Mouse (Mus musculus) forebrain, embryonic 13.5 days (tissue): Measurements from ENCODE around the gene Zmym3. TPM values are rescaled to one million over a fixed set of nuclear protein-coding genes. Genes with fewer than 3 reads are reported as not detected.

Experiments used
- ATAC-seq: fragments of 200-750 bp; cut with Nextera tagmentation; 2 replicates; pipeline ENCODE4 v1.8.0; 2017
- H3K27ac ChIP-seq: fragments of 300-500 bp; sonication (generic); 2 replicates; pipeline ENCODE4 v1.5.1; 2015; ENCODE audit warnings: inconsistent platforms, mild to moderate bottlenecking, moderate library complexity
- H3K27me3 ChIP-seq: fragments of 300-500 bp; sonication (generic); 2 replicates; pipeline ENCODE4 v1.6.1; 2015; ENCODE audit warnings: mild to moderate bottlenecking, inconsistent platforms
- H3K36me3 ChIP-seq: fragments of 300-500 bp; sonication (generic); 2 replicates; pipeline ENCODE4 v1.6.1; 2015; ENCODE audit warnings: mild to moderate bottlenecking, inconsistent platforms; ENCODE audit not compliant: poor library complexity, severe bottlenecking
- H3K4me1 ChIP-seq: fragments of 300-500 bp; sonication (generic); 2 replicates; pipeline ENCODE4 v1.6.1; 2015; ENCODE audit warnings: inconsistent platforms
- H3K4me2 ChIP-seq: fragments of 300-500 bp; sonication (generic); 2 replicates; pipeline ENCODE4 v1.6.1; 2015; ENCODE audit warnings: inconsistent platforms, mild to moderate bottlenecking, moderate library complexity
- H3K4me3 ChIP-seq: fragments of 300-500 bp; sonication (generic); 2 replicates; pipeline ENCODE4 v1.5.1; 2015; ENCODE audit warnings: mild to moderate bottlenecking, inconsistent platforms
- H3K9ac ChIP-seq: fragments of 300-500 bp; sonication (generic); 2 replicates; pipeline ENCODE4 v1.6.1; 2015; ENCODE audit warnings: mild to moderate bottlenecking, inconsistent platforms
- H3K9me3 ChIP-seq: fragments of 300-500 bp; sonication (generic); replicated peaks from 2 replicates; pipeline ENCODE4 v1.6.1; 2016; ENCODE audit warnings: inconsistent platforms
- WGBS: fragments of 180-500 bp; shearing (Covaris S2); methylation state at CpG from one replicate; pipeline ENCODE4 v1.1.7; 2015; 5-methylcytosine and 5-hydroxymethylcytosine counted together
- polyA plus RNA-seq: library from polyadenylated mRNA; unstranded; fragments of >200 nt; fragmentation: Nextera tagmentation; extraction: Ambion mirVana; gene quantifications from 2 replicates; pipeline ENCODE4 v1.2.1, GENCODE M21; 2015

Zmym3 gene
- polyA plus RNA-seq, 1 experiment from 2014 or later = 39.9 TPM

DNA sequence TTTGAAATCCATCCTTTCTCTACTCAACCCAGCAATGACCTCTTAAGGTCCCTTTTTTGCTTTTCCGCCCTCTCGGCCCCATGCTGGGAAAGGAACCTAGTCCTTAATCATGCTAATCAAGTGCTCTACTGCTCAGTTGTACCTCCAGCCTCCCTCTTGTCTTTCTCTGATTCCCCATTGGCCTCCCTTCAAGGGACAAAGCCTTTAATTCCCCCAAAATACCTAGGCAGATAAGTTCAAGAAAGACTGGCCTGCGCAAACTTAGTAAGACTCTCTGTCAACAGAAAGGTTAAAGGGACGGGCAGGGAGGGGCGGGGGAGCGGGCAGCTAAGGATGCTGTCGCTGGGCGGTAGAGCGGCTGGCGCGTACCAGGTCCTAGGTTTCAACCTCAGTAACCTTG lies 24.2 kb downstream of the Zmym3 start:
- Histone ChIP-seq H3K36me3 (no peaks in the 10 kb centered on the region), H3K4me1 (no peaks in the 10 kb centered on the region), H3K4me3 (no peak overlapping the region), H3K27ac (no peak overlapping the region), H3K9me3 (no peaks in the 10 kb centered on the region), H3K4me2 (0 out of 2 replicates have a peak overlapping the region, but pooled peaks have one; percentile 4), H3K27me3 (peaks cover 20% of the 10 kb centered on the region), H3K9ac (no peak overlapping the region)
- no peak for ATAC-seq
- WGBS = 18% methylated on average over 11 of the region's 11 CpGs

DNA sequence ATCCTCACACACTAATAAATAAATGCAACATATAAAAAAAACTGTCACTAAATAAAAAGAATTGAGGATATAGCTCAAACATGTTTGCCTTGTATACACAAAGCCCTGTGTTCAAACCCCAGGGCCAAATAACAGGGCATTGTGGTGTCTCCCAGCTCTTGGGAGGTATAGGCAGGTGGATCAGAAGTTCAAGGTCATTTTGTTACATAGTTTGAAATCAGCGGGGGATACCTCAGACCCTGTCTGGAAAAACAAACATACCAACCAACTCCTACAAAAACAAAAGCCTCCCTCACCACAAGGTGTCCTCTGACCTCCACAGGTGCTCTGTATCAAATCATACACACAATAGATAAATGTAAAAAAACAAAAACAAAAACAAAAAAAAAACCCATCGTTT lies 26.3 kb downstream of the Zmym3 start:
- no peak overlapping the region for H3K4me2 ChIP-seq

DNA sequence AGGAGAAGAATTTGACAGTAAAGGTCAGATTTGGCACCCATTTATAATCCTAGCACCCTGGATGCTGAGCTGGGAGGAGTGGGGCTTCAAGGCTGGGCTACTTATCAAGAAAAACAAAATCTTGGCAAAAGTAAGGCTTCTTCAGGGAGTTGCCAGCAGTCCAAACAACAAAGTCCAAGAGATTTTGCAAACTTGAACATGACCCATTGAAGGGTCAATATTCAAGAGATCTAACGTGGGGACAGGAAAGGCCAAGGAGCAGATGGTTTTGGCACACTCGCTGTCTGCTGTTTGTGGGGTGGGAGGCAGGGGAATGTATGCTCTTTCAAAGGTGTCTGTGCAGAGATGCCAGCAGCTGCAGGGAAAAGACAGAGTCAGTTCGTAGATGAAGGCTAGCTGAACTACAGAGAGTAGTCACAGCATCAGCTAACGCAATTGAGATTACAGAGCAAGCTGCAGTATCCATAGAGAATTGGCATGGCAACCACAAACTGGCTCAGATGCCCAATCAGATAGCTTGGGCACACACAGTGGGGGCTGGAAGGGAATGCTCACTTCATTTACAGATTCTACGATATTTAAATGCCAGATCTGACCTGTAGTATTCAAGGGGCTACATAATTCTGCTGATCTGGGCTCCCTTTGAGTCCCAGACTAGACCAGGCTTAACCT lies 31.6 kb downstream of the Zmym3 start:
- Histone ChIP-seq H3K36me3 (no peaks in the 10 kb centered on the region), H3K4me2 (no peak overlapping the region), H3K27ac (no peak overlapping the region), H3K4me1 (0 out of 2 replicates have a peak, but pooled peaks cover 8% of the 10 kb centered on the region), H3K9ac (no peak overlapping the region), H3K27me3 (peaks cover 26% of the 10 kb centered on the region), H3K9me3 (no peaks in the 10 kb centered on the region), H3K4me3 (no peak overlapping the region)
- 0 out of 2 replicates have a peak, but pooled peaks have one; percentile 10 for ATAC-seq
- WGBS = 48% methylated on average over 5 of the region's 5 CpGs

More for the DNA sequence above, 26.3 kb downstream of the Zmym3 start:
- no peaks in the 10 kb centered on the region for H3K9me3 ChIP-seq
- H3K27ac ChIP-seq = no peak overlapping the region
- no peaks in the 10 kb centered on the region for H3K36me3 ChIP-seq
- H3K4me3 ChIP-seq = no peak overlapping the region
- peaks cover 20% of the 10 kb centered on the region for H3K27me3 ChIP-seq
- no peaks in the 10 kb centered on the region for H3K4me1 ChIP-seq
- WGBS = 82% methylated on average over 2 of the region's 2 CpGs
- H3K9ac ChIP-seq = no peak overlapping the region
- ATAC-seq = no peak

DNA sequence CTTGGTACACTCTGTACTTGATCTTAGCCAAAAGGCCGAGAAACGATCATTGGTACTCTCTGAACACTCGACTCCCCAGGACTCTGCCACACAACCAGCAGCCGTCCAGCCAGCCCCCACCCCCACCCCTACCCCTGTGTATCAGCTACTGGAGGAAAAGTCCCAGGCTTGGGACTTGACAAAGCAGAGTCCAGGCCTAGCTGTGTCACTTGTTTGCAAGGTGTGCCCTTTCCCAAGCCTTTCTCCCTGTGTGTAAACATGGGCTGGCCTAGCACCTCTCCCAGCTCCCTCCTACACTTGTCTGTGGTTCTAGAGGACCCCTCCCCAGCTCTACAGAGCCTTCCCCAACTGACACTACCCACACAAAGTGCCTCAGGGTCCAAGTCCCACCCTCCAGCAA lies 34.4 kb downstream of the Zmym3 start:
- Histone ChIP-seq H3K9me3 (no peaks in the 10 kb centered on the region), H3K27me3 (peaks cover 50% of the 10 kb centered on the region), H3K9ac (no peak overlapping the region), H3K36me3 (no peaks in the 10 kb centered on the region), H3K4me1 (0 out of 2 replicates have a peak, but pooled peaks cover 8% of the 10 kb centered on the region), H3K27ac (no peak overlapping the region), H3K4me2 (no peak overlapping the region), H3K4me3 (no peak overlapping the region)
- ATAC-seq = no peak
- WGBS = 11% methylated on average over 4 of the region's 4 CpGs

DNA sequence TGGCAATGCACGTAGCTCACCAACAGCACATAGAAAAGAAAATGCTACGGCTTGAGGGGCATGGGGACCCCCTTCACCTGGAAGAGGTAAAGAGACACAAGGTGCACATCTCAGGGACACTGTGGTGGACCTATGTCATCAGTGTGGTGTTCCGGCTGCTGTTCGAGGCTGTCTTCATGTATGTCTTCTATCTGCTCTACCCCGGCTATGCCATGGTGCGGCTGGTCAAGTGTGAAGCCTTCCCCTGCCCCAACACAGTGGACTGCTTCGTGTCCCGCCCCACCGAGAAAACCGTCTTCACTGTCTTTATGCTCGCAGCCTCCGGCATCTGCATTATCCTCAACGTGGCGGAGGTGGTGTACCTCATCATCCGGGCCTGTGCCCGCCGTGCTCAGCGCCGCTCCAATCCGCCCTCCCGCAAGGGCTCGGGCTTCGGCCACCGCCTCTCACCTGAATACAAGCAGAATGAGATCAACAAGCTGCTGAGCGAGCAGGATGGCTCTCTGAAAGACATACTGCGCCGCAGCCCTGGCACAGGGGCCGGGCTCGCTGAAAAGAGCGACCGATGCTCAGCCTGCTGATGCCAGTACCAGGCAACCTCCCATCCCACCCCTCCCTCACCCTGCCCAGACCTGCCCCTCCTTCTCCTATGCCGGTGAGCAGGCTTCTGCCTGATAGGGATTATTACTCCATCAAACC lies 36.1 kb downstream of the Zmym3 start:
- WGBS = 22% methylated on average over 32 of the region's 32 CpGs
- peak overlapping the region; percentile 56; the same call in 1 of the 2 replicates for H3K9ac ChIP-seq
- ATAC-seq = peak; percentile 66

DNA sequence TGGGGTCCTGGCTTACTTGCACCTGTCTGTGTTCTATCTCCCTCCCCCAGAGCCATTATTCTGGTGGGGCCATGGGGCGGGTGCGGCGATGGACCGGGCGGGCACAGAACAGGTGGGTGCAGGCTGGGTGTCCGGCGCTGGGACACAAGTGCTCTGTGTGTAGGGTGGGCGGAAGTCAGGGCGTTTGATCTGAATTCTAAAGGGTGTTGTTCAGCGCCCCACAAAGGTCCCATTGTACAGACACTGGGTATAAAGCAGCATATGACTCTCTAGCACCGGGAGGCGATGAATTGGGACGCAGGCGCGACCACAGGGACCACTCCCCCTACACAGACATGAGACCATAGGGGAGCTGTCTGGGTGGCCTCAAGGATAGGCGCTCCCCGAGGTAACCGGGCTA lies 37.2 kb downstream of the Zmym3 start:
- H3K27me3 ChIP-seq = peaks cover 55% of the 10 kb centered on the region
- ATAC-seq = no peak

More for the DNA sequence above, 36.1 kb downstream of the Zmym3 start:
- Histone ChIP-seq H3K36me3 (no peaks in the 10 kb centered on the region), H3K4me3 (peak overlapping the region; percentile 35), H3K9me3 (no peaks in the 10 kb centered on the region), H3K4me1 (0 out of 2 replicates have a peak, but pooled peaks cover 8% of the 10 kb centered on the region), H3K4me2 (peak overlapping the region; percentile 57), H3K27ac (no peak overlapping the region), H3K27me3 (peaks cover 54% of the 10 kb centered on the region)

DNA sequence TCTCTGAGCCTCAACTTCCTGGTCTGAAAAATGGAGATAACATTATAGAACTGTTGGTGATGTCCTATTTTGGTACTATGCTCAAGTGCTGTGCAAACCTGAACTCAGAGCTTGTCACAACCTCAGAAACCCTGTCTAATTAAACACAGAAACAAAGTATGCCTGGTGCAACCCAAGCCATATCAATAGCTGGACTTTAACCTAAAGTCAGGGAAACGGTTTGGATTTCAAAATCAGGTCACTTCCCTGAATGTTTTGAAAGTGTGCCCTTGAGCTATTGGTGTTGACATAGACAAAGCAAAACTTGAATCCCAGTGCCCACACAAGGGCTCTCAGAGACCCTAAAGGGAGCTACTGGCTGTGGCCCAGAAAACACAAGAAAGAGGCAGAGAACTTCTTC lies 40.9 kb downstream of the Zmym3 start:
- 74% methylated on average over 1 of the region's 1 CpGs for WGBS
- Histone ChIP-seq H3K4me1 (0 out of 2 replicates have a peak, but pooled peaks cover 5% of the 10 kb centered on the region), H3K4me2 (no peak overlapping the region), H3K9ac (no peak overlapping the region), H3K36me3 (no peaks in the 10 kb centered on the region), H3K9me3 (no peaks in the 10 kb centered on the region), H3K4me3 (no peak overlapping the region), H3K27ac (no peak overlapping the region), H3K27me3 (peaks cover 36% of the 10 kb centered on the region)
- ATAC-seq = no peak

More for the DNA sequence above, 37.2 kb downstream of the Zmym3 start:
- no peaks in the 10 kb centered on the region for H3K36me3 ChIP-seq
- H3K4me1 ChIP-seq = 0 out of 2 replicates have a peak, but pooled peaks cover 8% of the 10 kb centered on the region
- H3K27ac ChIP-seq = no peak overlapping the region
- H3K4me3 ChIP-seq = no peak overlapping the region
- H3K9ac ChIP-seq = no peak overlapping the region
- 23% methylated on average over 18 of the region's 18 CpGs for WGBS
- no peak overlapping the region for H3K4me2 ChIP-seq
- no peaks in the 10 kb centered on the region for H3K9me3 ChIP-seq

DNA sequence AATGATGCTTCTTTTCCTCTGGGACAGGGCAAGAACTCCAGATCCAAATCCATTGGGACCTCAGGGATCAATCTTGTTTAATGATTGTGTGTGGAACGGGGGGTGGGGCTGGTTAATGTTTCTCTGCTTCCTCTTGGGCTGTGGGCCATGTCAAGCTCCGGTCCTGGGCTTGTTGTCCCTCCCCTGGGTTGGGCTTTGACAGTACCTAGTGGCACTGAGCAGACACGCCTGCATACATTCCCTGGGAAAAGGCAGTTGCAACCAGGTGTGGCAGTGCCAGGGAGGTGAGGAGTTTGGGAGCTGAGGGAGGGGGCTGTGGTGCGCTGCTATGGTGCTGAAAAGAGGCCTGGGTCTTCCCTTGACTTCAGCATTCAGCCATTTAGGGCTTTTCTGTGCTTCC lies 43.6 kb downstream of the Zmym3 start:
- H3K27ac ChIP-seq = no peak overlapping the region
- no peak overlapping the region for H3K9ac ChIP-seq
- ATAC-seq = no peak
- no peak overlapping the region for H3K4me2 ChIP-seq
- H3K27me3 ChIP-seq = peaks cover 10% of the 10 kb centered on the region
- H3K9me3 ChIP-seq = no peaks in the 10 kb centered on the region
- H3K4me1 ChIP-seq = no peaks in the 10 kb centered on the region
- no peaks in the 10 kb centered on the region for H3K36me3 ChIP-seq
- no peak overlapping the region for H3K4me3 ChIP-seq
- 70% methylated on average over 4 of the region's 4 CpGs for WGBS

DNA sequence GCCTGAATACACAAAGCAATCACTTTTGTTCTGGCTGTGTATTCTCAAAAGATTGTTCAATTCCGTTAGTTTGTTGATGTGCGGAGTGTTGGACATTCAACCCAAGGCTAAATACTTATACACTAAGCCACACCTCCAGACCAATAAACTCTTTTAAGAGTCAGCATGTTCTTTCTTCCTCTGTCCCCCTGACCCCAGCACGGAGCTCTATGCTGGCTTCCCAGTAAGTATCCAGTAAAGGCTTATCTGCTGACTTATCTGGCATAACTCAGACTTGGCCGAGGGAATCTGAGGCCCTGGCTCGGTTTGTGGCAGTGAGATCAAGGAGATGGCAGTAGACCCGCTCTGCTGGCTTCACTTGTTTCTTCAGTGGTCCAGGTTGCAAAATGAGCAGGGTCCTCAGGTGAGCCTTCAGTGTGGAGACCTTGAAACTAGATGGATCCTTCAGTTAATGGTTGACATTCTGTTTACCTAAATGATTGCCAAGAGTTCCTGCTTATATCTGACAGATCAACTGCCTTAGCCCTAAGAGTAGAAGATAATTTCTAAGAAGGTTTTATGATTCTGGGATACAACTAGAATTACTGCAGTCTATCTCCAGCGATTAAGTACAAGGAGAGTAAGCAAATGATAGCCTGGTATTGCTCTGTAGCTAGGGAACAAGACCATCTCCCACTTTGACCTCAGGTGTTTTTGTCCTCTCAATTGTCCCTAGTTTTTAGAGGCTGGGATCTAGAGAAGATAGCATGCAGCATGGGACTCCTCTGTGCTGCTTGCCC lies 44.3 kb downstream of the Zmym3 start, which contains the start of gene Gjb1:
Gjb1 (plus strand) TSS at position 189 of the 779 bp plus-strand sequence.
- no peak within 1 kb of the TSS for H3K4me2 ChIP-seq
- no peak within 1 kb of the TSS for H3K9ac ChIP-seq
- no peak within 1 kb of the TSS for H3K4me3 ChIP-seq
- 74% methylated on average over 7 of the region's 7 CpGs for WGBS
- peaks cover 5% of the 10 kb centered on the region; the same call in 1 of the 2 replicates for H3K27me3 ChIP-seq
- no peaks in the 10 kb centered on the region for H3K36me3 ChIP-seq
- ATAC-seq = no peak
- H3K9me3 ChIP-seq = no peaks in the 10 kb centered on the region
- no peaks in the 10 kb centered on the region for H3K4me1 ChIP-seq
- H3K27ac ChIP-seq = no peak within 1 kb of the TSS

DNA sequence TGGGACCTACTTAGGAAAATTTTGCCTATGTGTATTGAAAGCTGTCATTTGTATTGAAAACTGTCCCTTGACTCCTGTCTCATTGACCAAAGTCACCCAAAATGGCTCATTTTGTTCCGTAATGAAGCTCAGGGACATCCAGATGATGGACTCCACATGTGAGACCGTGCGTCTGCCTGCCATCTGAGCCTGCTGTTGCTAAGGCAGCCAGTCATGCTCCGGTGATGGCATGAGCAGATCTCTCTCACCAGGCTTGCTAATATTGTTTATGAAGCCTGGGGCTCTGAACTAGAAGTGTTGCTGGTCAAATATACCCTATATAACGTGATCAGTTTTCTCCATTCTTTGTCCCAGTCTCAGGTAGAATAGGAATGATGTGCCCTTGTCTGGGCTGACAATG lies 47.7 kb downstream of the Zmym3 start:
- Histone ChIP-seq H3K27me3 (no peaks in the 10 kb centered on the region; the same call in 1 of the 2 replicates), H3K4me2 (no peak overlapping the region), H3K4me3 (no peak overlapping the region), H3K9ac (no peak overlapping the region), H3K9me3 (no peaks in the 10 kb centered on the region), H3K36me3 (no peaks in the 10 kb centered on the region), H3K27ac (no peak overlapping the region), H3K4me1 (no peaks in the 10 kb centered on the region)
- ATAC-seq = no peak
- 72% methylated on average over 5 of the region's 5 CpGs for WGBS

DNA sequence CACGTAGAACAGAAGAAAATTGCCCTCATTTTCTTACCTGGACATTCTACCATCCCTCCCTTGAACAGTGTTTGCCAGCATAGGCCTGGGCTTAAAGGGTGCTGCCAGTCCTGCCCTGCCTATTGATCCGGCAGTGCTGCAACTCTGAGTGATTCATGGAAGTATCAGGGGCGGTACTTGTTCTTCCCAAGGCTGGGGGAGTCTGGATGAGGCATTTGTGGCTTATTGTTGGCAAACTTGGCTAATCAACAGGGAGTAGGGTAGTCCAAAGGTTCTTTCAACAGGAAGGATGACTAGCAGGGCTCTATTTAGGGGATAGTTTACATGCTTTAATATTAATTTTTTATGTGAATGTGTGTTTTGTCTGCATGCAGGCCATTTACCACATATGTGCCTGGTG lies 50.1 kb downstream of the Zmym3 start:
- Histone ChIP-seq H3K27ac (no peak overlapping the region), H3K4me1 (no peaks in the 10 kb centered on the region), H3K9ac (no peak overlapping the region), H3K9me3 (no peaks in the 10 kb centered on the region), H3K27me3 (no peaks in the 10 kb centered on the region; the same call in 1 of the 2 replicates), H3K36me3 (no peaks in the 10 kb centered on the region), H3K4me3 (no peak overlapping the region), H3K4me2 (no peak overlapping the region)
- 78% methylated on average over 3 of the region's 3 CpGs for WGBS
- no peak for ATAC-seq

DNA sequence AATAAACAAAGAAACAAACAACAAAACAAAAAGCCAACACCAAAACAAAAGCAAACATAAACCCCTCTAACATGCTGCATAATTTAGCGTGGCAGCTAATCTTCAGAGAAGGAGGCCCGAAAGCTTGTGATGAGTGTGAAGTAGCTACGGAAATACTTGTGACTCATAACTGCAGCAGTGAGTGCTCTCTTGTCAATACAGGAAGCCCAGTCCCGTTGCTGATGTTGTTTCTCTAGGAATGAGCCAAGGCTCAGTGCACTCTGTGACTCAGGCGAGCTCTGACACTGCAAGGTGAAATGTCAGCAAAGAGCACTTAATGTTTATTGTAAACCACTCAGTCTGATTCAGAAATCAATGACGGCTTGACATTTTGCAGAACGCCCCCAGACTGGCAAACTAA lies 51.6 kb downstream of the Zmym3 start:
- Histone ChIP-seq H3K27me3 (no peaks in the 10 kb centered on the region; the same call in 1 of the 2 replicates), H3K27ac (no peak overlapping the region), H3K4me2 (no peak overlapping the region), H3K4me1 (no peaks in the 10 kb centered on the region), H3K4me3 (no peak overlapping the region), H3K9me3 (no peaks in the 10 kb centered on the region), H3K9ac (no peak overlapping the region), H3K36me3 (no peaks in the 10 kb centered on the region)
- no peak for ATAC-seq
- 83% methylated on average over 7 of the region's 7 CpGs for WGBS
